Mouse (Mus musculus) MN1 (cell line): ENCODE results near the gene Misp.

Experiments
- DNase-seq: peaks from one replicate; pipeline ENCODE4 v3.0.0-alpha.2; 2016; ENCODE audit warnings: low spot score

Misp gene

DNA sequence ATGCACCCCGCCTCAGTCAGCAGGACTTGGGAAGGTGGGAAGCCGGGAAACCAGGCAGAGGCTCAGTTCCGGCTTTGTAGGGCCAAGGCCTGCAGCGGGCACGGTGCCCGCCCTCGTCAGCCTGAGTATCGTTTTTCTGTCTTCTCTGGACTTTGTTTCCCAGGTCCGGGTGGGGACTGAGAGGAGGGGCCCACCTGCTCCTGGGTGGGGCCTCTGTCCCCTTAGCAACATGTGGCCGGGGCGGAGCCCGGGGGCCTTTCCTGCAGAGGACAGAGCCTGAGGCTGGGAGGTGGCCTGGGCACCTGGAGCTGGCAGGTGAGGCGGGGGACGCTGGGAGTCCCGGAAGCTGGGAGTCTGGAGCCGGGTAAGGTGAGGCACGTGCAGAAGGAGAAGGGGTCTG, 1.6 kb downstream of the Misp start:
- DNase-seq = no peak

DNA sequence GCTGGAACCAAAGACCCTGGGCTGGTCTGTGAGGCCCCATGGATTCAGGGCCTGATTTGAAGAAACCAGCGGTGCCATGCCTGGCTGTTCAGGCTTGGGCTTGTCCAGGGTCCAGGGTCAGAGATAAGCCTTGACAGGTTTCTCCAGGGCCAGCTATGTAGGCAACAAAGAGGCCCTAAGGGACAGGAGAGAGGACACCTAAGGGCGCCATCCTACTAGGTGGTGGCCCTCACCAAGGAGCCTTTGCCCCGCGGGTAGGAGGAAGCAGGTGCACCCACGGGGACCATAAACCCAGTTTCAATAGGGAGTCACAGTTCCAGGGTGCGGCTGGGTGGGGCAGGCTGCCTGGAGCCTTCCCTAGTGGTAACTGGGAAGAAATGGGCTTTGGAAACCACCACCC, 2.2 kb downstream of the Misp start:
- DNase-seq = no peak

DNA sequence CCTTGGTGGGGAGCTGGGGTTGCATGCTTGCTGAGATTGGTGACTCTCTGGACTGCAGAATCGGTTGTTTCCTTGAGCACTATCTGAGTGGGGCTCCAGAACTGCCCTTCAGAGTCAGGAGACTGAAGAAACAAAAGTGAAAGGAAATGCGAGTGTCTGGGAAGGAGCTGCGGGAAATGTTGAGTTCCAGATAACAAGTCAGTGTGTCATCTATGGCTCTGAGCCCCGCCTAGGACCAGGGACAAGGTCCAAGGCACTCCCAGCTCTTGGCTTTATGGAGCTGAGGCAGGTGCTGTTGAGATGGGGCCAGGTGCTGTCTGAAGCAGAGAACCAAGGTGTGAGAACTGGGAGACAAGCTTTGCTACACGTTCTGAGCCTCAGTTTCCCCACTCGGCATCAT, 3.6 kb downstream of the Misp start:
- DNase-seq = peak; percentile 65

DNA sequence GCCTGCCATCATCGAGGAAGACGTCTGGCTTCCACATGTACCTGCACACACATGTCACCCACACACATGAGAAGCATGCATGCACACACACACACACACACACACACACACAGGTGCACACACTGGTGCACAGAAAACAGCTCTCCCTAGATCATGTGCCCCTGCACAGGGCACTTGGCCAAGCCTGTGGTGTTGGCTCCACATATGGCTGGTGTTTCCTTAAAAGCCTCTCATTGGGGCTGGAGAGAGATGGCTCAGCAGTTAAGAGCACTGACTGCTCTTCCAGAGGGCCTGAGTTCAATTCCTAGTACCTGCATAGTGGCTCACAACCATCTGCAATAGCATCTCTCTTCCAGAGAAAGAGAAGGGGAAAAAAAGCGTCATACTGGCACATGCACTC, 10.8 kb downstream of the Misp start:
- DNase-seq = peak; percentile 50

DNA sequence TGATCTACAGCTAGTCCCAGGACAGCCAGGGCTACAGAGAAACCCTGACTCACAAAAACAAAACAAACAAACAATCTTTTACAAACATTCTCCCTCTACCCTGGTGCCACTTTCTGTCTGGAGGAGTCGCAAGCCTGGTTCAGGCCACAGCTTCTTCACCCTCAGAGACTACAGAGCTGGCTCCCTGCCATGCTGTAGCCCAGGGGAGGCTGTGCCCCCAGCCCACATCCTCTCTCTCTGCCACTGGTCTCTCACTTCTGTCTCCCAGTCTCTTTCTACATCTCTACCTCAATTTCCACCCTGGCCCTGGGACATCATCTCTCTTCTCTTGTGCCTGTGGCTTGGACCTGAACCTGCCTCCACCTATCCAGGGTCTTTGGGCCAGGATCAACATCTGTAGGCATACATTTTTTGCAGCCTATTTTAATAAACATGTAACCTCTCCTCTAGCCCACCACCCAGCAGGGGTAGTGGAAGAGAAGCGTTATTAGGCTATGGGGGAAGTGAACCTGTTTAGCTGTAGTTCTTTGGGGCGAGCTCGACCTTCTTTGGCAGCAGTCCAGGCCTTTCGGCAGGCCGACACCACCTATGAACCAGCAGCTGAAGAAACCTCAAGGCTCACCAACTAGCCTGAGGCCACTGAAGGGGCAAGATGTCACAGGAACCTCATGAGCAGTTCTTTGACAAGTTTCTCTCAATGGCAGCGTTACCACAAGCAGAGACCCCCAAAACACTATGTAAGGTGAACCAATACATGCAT, 11.4 kb downstream of the Misp start:
- DNase-seq = no peak

DNA sequence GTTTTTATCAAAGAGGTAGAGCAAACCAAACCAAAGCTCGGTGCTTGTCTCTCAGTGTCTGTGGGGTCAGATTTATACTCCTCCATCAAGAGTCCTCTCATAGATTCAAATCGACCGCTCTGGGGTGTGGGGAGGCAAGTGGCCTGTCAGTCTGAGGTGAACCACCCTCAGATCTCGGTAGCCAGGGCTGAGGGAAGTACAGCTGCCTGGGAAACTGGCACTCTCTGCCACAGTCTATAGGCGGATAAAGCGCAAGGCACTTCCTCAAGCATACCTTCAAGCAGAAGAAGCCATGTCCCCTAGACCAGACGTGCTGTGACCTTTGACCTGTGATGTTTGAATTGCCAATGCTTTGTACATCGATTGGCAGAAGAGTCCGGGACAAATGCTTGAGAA, 12.0 kb downstream of the Misp start:
- no peak for DNase-seq

DNA sequence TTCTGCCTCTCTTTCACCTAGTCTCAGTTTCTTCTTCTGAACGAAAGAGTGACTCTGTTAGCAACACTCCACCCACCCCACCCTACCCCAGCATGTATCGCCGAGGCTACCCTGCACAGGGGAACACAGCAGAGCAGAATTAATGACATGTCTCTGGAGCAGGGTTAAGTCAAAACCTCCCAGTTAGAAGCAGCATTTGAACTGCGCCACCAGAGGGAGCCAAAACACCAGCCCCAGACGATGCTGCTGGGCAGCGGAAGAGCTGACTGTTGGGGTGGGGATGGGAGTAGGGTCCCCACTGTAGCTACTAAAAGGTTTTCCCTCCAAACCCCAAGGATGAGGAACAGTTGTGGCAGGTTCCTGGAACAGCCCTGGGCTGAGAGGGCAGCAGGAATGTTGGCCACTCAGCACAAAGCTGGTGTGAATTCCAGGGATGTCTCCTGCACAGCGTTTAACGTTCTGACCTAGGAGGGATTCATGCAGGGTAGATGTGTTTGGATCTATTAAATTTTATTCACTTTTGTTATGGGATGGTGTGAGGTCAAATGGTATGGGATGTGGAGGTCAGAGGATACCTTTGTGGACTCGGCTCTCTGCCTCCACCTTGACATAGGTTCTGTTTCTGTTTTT, 14.1 kb downstream of the Misp start:
- DNase-seq = peak; percentile 84

DNA sequence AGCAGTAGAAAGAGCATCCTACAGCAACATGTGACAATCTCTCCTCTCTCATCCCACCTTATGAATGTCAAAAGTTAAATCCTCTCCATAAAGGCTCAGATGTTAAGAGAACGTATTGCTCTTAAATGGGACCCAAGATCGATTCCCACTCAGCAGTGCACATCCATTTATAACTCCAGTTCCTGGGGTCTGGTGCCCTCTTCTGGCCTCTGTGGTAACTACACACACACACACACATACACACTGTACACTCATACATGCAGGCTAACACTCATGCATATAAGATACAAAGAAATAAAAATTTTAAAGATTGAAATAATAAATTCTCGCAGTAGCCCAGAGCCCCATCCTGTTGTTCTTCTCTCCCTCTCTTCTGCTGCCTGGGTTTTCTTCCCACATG, 16.1 kb downstream of the Misp start:
- DNase-seq = no peak

DNA sequence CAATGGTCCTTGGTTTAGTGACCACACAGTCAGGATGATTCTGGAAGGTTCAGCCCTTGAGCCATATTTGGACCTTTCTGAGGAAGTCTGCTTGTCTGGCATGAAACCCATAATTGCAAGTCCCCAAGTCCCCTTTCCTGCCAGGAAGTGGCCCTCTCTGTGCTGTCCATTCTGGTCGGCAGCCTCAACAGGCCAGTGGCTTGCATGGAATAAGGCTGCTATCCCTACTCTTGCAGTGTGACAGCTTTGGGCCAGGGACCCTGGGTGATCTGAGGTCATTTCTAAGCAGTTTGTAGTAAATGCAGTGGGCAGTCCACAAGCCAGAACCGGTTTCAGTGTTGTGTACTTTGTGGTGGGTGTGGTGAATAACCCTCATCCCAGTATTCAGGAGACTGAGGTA, 17.4 kb downstream of the Misp start:
- DNase-seq = no peak

DNA sequence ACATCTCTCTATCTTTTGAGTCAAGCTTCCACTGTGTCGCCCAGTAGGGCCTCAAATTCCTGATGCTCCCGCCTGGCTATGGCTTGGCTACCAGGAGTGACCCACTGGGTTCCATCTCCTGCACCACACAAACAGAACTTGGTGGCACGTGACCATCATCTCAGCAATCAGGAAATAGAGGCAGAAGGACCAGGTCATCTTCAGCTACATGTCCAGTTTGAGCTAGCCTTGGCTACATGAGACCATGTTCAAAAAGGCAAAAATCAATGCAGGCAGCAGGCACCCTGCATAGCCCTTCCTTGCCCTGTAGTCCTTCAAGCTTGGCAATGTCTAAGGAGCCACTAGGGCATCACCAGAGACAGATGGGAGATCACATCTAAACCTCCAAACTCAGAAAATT, 19.3 kb downstream of the Misp start:
- DNase-seq = no peak

DNA sequence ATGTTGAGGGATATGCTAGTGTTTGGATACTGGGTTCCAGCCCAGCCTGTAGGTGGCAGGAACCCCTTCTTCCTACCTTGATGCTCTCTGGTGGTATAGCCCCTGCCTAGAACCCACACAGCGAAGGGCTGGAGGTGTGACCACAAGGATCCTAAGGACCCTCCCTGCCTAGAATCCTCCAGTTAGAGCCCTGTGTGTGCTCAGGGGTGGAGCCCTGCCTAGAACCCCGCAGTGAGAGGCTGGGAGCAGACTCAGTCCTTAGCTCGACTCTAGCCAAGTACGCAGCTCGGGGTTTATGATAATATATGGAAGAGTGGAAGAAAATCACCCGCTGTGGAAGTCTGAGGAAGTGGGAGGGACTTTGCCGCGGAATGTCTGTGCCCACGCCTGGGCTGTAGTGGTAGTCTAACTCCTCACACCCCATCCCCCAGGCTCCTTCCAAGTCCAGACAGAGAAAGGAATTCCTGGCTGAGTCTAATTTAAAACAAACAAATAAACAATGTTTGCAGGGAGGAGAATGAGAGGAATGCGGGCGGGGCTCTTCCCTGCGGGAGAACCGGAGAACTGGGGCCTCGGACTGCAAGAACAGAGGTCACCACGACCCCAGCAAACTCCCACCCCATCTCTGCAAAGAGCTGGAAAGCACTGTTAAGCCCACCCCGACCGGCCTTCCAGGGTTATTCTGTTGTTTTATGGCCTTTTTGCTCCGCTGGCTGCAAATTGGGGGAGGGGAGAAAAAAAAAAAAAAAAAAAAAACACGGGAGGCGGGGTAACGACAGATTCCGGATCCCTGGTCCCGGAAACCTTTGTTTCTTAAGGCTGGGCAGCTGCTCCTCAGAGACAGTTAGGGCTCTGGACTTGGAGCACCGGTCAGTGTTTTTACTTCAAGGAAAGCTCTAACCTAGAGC, 20.1 kb downstream of the Misp start:
- DNase-seq = peak; percentile 73

DNA sequence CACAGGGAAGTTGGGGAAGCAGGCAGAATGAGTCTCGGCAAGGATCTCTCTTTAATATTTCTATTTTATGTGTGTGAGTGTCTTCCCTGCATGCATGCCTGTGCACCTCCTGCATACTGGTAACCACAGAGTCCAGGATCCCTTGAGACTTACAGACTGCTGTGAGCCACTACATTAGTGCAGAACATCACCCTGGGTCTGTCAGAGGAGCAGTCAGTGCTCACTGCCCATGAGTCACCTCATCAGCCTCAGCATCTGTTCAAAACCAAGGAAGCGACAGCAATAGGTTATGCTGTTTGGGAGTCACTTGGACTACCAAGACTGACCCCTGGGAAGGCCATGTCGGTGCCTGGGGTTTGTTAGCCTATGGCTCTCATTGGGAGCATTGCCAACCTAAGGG, 21.5 kb downstream of the Misp start:
- DNase-seq = peak; percentile 74

DNA sequence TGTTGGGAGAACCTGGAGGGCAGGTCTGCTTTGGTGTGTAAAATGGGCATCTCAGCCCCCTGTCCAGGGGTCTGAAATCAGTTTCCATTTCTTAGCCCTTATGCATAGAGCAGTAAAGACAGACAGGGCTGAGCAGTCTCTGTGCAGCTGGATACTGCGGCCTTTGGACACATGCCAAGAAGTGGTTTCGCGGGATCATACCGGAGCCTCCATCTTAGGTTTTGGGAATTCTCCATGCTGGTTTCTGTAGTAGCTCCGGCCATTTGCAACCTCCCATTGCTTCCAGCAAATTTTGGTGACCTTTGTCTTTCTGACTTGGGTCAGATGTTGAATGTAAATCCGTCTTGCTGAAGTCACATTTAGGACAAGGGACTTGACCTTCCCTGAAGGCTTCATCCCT, 22.7 kb downstream of the Misp start:
- peak; percentile 74 for DNase-seq

DNA sequence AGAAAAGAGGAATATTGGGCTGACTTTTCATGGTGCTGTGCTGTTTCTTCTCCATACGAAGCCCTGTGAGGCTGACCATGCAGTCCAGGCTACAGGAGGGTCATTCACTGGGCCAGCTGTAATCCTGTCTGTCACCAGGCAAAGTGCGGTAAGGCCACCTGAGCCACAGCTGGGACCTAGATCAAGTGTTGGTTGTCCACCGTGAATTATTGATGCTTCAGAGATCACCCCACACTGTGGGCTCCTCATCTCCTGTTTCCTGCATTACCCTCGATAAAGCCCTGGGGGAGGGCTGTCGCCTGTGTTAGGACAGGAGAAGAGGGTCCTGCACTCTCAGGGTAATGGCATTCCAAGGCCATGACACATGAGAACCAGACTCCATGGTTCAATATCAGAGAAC, 25.8 kb downstream of the Misp start:
- DNase-seq = no peak

DNA sequence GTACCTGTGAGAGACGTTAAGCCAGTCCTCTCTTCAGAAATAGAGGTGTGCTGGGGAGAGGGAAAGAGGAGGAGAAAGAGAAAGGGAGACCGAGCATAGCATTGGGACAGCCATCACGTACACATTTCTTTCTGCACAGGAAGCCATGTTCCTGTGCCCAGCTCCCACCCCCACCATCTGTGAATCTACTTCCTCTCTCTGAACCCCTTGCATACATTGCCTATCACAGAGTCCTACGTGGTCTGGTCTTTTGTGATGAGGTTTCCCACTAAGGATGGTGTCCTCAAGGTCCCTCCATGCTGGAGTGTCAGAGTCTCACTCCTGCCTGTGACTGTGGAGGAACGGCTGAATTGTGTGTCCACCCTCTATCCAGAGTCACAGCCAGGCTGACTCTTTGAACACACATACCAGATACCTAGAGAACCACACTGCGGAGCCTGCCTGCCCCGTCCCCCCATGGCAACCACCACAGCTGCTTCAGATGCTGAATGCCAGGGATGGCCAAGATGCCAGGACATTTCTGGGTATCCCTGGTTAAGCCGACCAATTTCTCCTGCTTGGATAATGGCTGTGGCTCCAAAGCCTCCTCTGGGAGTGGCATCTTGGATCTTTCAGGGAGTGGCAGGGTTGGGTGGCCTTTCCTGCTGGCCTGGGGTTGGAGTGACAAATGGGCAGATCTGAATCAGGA, 29.3 kb downstream of the Misp start:
- DNase-seq = no peak

DNA sequence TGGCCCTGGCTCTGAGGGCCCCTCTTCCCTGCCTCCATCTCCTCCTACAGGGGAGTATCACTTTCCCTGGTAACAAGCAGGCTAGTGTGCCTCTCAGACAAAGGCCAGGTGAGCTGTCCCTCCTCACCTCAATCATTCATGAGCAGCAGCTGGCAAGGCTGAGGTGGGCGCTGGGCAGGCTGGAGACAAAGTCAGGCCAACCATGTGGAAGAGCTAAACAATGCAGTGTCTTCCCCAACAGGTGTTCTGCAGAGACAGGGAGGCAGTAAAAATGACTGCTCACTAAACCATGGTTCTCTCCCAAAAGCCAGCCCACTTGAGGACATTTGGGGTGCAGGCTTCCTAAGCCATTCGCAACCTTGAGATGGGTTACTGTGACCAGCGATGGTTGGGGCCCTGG, 30.9 kb downstream of the Misp start:
- DNase-seq = no peak

DNA sequence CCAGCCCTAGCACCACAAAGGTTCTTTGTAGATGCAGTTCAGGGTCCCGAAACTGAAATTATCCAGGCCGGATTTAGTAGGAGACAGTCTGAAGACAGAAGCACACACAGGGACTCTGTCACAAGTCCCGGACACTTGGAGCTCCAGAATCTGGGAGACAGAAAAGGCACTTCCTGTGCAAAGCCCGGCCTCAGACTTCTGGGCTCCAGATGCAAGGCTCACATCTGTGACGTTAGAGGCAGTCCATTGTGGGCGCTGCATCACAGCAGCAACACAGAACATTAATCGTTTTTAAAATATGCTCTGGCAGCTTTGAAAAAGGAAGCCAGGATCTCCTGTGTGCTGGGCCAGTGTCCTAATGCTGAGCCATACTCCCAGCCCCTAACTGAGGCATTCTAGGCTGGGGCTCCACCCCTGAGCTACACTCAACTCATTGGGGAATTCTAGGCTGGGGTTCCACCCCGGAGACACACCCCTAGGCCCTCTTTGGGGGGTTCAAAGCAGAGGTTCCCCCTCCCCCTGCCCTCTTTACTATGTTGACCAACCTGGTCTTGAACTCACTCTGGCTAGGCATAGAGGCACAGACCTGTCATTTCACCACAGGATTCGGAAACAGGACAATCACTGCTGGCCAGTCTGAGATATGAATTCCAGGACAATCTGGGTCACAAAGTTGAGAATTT, 31.5 kb downstream of the Misp start:
- DNase-seq = no peak

DNA sequence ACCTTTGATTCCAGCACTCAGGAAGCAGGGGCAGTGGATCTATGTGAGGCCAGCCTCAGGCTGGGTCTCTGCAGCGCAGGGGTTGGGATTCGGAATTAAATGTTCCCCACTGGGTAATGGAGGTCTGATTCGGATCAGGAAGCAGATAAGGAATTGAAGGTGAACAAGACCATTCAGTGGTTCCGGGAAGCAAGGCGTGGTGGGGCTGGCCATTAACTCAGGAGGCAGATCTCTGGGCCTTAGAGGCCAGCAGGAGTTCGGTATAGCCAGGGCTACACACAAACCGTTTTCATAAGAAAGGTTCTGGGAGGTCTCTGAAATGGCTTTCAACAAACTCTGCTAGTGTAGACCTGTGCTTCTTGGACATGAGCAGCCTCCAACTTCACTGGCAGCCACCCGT, 32.0 kb downstream of the Misp start:
- DNase-seq = no peak

DNA sequence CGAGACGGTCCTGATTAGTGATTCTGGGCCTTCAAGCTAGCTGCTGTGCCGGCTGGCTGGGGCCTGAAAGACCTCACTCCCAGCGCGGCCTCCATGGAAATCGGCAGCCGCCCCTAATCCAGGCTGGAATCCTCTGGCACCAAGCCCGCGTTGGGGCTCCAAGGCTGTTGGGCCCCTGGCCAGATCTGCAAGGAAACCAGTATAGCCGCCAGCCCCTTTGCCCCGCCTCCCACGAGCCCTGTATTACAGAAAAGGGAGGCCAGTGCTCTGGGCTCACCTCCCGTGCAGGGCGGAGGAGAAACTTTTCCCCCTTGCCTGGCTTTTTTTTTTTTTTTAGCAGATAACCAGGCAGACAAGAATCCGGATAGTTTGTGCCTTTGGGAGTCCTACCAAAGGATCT, 32.6 kb downstream of the Misp start:
- DNase-seq = peak; percentile 97

DNA sequence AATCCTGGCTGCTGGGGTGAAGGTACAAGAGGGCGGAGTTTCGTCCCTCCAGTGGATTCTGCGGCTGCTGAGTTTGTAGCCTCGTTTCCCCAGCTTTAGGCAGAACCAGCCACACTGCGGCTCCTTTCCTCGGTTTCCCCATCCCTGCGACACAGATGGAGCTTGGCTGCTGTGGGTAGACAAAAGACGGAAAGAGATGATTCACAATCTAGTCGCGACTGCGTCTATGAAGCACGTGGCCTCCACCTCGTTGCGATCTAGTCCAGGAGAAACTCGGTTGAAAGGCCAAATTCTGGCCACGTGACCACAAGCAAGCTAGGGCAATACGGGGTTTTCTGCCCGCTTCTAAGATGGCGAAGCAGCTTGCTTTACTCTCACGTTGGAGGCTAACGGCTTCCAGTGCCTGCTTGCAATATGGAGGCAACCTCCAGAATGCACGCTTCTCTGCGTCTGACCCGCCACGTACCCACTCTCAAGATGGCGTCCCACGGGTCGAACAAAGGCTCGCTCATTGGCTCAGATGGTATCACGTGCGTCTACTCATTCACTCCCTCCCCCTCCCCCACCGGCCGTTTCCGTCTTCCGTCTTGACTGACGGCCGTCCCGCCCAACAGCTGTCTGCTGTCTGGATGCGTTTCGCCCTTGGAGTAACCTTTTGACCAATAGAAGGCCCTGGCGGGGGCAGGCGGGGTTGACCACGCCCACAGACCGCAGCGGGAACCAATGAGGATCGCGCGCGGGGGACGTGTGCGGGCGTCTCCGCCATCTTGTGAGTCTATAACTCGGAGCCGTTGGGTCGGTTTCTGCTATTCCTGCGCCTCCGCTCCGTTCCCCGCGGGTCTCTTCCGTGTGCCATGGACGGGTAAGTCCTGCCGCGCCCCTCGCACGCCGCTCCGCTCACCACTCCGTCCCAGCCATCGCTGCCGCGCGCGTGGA, 33.3 kb downstream of the Misp start, which contains the start of gene Ptbp1:
Ptbp1 (plus strand) TSS at position 568 of the 936 bp plus-strand sequence.
- DNase-seq = peak; percentile 100
